Mouse (Mus musculus) cortical plate, adult 2 months (tissue): ENCODE data around the gene Hras.

ENCODE experiments used
- CTCF ChIP-seq: fragments of 200-500 bp; IDR thresholded peaks from 2 replicates; pipeline ENCODE4 v1.5.1; 2011; ENCODE audit warnings: mild to moderate bottlenecking, control low read depth, low read length; ENCODE audit not compliant: insufficient read depth; ENCODE audit errors: extremely low read depth
- POLR2A ChIP-seq: fragments of 200-500 bp; IDR thresholded peaks from 2 replicates; pipeline ENCODE4 v1.6.1; 2011; ENCODE audit warnings: mild to moderate bottlenecking, low read length, control low read depth; ENCODE audit not compliant: insufficient read depth; ENCODE audit errors: extremely low read depth

DNA sequence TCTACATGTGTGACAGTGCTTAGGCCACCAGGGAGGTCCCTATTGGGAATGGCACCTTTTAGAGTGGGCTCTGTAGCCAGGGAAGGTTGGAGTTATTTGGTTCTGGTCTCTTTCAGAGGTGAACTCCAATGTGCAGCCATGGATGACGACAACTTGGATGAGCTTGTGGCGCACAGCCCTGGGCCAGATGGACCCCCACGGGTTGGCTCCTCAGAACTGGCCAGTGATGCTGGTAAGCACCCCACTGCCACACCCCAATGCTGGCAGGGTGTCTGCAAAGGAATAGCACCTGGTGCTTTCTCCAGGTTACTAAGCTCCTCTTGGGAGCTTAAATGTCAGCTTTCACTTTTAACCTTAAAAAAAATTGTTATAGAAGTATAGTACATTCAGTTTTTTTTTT is 37.3 kb upstream of the Hras start:
- no peak for TF ChIP-seq CTCF
- no peak for TF ChIP-seq POLR2A
